Mouse (Mus musculus) megakaryocyte, embryonic 14.5 days (primary cell): ENCODE measurements at regions not wholly inside any gene's neighbourhood (a gene's known extent, or its start where the extent isn't known, plus 50 kb on each side); places are given as distances from the start of the nearest gene placed in this dataset.

Experiments
- FLI1 ChIP-seq: IDR thresholded peaks from 2 replicates; pipeline ENCODE4 v1.6.1; 2012; ENCODE audit warnings: low read length, inconsistent platforms, mixed read lengths
- GATA1 ChIP-seq: IDR thresholded peaks from 3 replicates; pipeline ENCODE4 v1.6.1; 2012; ENCODE audit warnings: mixed read lengths, low read length, inconsistent platforms, borderline replicate concordance

DNA sequence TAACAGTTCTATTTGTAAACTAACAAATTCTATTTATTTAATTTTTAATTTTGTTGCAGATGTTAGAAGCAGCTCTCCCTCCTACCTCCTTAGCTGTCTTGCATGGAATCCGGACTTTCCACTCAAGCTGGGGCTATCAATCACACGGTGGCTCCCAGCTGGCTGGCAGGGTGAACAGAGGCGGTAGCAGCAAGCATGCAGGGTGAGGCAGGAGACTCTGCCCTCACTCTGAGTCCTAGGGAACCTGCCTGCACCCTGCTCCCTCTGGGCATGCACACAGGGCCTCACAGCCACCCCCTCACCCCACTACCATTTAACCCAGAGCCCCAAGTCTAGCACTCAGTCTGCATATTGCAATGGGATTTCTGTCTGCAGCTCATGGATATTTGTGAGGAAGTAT, 168.4 kb upstream of the Zfp703 start:
- no peak for TF ChIP-seq GATA1
- no peak for TF ChIP-seq FLI1
